Mouse (Mus musculus) bone marrow, adult 2 months (tissue): ENCODE measurements around the gene Hdac5.

ENCODE experiments used
- CTCF ChIP-seq: fragments of 200-500 bp; IDR thresholded peaks from 2 replicates; pipeline ENCODE4 v1.5.1; 2011; ENCODE audit warnings: low read length, control low read depth; ENCODE audit not compliant: control insufficient read depth, insufficient read depth
- POLR2A ChIP-seq: fragments of 200-500 bp; IDR thresholded peaks from 2 replicates; pipeline ENCODE4 v1.6.1; 2011; ENCODE audit warnings: low read depth, mild to moderate bottlenecking, control low read depth, low read length, borderline replicate concordance; ENCODE audit not compliant: control insufficient read depth

DNA sequence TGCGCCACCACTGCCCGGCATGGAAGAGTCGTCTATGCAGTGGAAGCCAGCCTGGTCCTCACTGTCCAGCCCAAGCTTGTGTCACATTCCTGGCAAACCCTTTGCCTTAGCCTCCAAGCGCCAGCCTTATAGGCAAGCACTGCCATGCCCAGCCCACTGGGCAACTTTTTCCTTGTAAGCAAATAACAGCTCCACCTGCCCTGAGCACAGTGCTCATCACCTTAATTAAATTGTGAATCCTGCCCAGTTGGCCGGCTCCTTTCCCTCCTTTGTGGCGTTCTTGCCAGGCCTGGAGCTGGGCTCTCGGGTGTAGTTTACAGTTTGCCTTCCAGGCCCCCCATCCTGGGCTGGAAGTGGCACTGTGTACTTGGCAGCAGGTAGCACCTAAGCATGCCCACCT is 33.2 kb upstream of the Hdac5 start:
- TF ChIP-seq CTCF (no peak), POLR2A (no peak)
